Mouse (Mus musculus) thymus, postnatal 25 days (tissue): Measurements from ENCODE around the gene Emid1.
A peak's percentile ranks its signal among the peaks of the same experiment; 100 is the strongest.
"Not testable (repeated sequence)": the region's sequence is repeated elsewhere in the genome, so short reads cannot be mapped to it uniquely, and the experiment has no call there.

Experiments used
- DNase-seq: peaks from one replicate; pipeline ENCODE4 v3.0.0; 2022

Emid1 gene

GRCm38 (mm10) chr11:5102384-5102783, 49.7 kb downstream of the Emid1 start:
- no peak for DNase-seq

GRCm38 (mm10) chr11:5101641-5102040, 50.4 kb downstream of the Emid1 start:
- DNase-seq = no peak

GRCm38 (mm10) chr11:5100801-5101200, 51.3 kb downstream of the Emid1 start:
- no peak for DNase-seq

- no peak for DNase-seq
Observed at GRCm38 (mm10) chr11:5100283-5100682, 51.8 kb downstream of the Emid1 start.

GRCm38 (mm10) chr11:5099576-5100183, 52.4 kb downstream of the Emid1 start:
- DNase-seq = peak; percentile 77

- peak; percentile 99 for DNase-seq
Observed at GRCm38 (mm10) chr11:5098736-5099542, 53.1 kb downstream of the Emid1 start, which contains the start of the genes Rhbdd3 and Ewsr1. Rhbdd3 (plus strand) TSS chr11:5098926. Ewsr1 (minus strand) TSS chr11:5099266.

GRCm38 (mm10) chr11:5098035-5098735, 53.9 kb downstream of the Emid1 start:
- peak; percentile 36 for DNase-seq

GRCm38 (mm10) chr11:5096480-5097020, 55.5 kb downstream of the Emid1 start:
- DNase-seq = no peak

GRCm38 (mm10) chr11:5095877-5096276, 56.2 kb downstream of the Emid1 start:
- DNase-seq = no peak

GRCm38 (mm10) chr11:5091706-5092105, 60.4 kb downstream of the Emid1 start:
- no peak for DNase-seq

- DNase-seq = no peak
Observed at GRCm38 (mm10) chr11:5089147-5089546, 62.9 kb downstream of the Emid1 start.

- not testable (repeated sequence) for DNase-seq
Observed at GRCm38 (mm10) chr11:5076843-5077242, 75.2 kb downstream of the Emid1 start.

GRCm38 (mm10) chr11:5075760-5076159, 76.3 kb downstream of the Emid1 start:
- DNase-seq = no peak

GRCm38 (mm10) chr11:5074882-5075281, 77.2 kb downstream of the Emid1 start:
- DNase-seq = peak; percentile 47

GRCm38 (mm10) chr11:5068126-5068971, 83.7 kb downstream of the Emid1 start:
- DNase-seq = no peak

GRCm38 (mm10) chr11:5067063-5067462, 85.0 kb downstream of the Emid1 start:
- DNase-seq = no peak

- peak; percentile 51 for DNase-seq
Observed at GRCm38 (mm10) chr11:5065056-5065821, 86.8 kb downstream of the Emid1 start, which contains the start of gene Gas2l1. Gas2l1 (minus strand) TSS chr11:5065327.

GRCm38 (mm10) chr11:5064282-5065055, 87.6 kb downstream of the Emid1 start:
- no peak for DNase-seq

- DNase-seq = no peak
Observed at GRCm38 (mm10) chr11:5063561-5064281, 88.3 kb downstream of the Emid1 start.
